Mouse (Mus musculus): Measurements from ENCODE around the gene Sufu.

Gene Sufu

DNA sequence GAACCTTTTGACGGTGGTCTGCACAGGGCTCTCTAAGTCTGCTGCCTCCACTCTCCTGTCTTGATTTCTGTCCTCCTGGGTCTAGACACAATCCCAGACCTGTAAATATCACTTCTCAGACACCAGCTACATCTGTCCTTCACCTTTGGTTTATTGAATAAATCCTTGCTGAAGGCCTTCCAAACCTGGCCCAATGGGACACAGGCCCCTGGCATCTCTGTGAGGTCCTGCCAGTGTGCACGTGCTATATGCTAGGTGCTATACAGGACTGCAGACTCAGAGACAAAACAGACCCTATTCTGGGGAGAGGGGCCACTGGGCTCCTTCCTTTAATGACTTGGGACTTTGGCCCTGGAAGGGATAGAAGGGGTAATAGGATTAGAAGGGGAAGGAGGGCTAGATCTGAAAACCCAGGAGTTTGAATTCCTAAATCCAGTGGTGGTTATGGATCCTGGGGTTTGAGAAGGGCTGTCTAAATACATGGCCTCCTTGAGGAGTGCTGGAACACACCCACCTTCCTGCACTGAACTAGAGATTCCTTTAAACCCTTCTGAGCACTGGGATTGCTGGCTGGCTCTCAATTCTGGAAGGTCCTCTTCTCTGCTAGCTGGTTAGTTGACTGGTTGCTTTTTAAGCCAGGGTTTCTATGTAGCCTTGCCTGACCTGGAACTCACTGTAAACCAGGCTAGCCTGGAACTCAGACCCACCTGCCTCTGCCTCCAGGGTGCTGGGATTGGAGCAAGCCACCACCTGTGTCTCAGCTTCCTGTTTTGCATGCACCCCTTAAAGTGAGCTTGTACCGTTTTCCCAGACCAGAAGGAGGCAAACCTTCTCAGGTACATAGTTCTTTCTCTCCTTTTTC is 120.2 kb downstream of the Sufu start:
- no peak for DNase-seq (ENCODE audit: low spot score)

DNA sequence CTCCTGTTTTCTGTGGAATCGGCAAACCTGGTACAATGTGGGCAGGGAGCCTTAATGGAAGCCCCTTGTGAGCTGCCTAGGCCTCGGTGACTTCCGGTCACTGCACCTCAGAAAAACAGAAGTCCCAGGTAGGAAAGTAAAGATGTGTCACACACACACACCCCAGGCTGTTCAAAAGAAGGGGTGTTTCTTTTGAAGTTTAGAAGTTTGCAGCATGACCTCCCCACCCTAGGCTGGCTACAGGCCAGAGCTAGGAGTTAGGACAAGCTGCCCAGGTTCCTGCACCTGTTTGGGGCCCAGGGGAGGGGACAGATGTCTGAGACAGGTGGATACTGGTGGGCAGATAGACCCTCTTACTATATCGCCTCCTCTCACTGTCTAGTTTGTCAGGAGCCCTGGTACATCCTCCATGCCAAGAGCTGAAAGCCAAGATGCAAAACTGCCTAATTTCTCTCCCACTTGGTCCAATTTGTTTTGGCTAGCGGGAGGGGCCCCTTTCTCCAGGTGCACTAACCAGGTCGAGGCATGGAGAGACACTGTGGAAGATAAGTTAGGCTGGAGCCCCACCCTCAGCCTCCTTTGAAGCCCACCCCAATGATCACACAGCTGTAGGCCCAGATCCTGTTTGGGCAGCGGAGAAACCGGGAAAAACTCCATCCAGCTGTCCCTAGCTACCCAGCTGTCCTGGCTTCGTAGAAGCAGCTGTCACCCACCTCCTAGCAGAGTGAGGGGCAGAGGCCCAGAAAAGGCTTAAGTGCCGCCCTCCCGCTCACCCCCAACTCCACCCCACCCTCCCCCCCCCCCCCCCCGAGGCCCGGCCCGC is 121.0 kb downstream of the Sufu start:
- no peak for DNase-seq (ENCODE audit: low spot score)

DNA sequence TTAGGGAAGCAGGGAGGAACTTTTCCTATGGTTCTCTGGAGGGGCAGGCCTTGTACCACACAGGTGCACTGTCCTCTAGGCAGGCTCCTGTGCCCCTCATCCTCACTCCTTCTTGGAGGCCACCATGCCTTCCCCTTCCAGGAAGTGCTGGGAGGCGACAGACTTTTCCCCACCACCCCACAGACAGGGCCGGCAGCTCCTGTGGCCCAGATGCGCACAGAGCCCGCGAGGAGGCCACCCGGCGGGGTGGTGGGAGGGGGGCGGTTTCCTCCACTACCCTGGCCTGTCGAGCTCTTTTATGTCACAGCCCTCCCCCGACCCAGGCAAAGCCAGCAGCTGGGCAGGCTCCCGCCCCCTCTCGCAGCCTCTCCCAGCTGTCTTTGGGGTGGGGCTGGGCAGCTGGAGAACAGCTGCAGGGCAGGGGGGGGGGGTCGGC is 121.7 kb downstream of the Sufu start:
- no peak for DNase-seq (ENCODE audit: low spot score)

DNA sequence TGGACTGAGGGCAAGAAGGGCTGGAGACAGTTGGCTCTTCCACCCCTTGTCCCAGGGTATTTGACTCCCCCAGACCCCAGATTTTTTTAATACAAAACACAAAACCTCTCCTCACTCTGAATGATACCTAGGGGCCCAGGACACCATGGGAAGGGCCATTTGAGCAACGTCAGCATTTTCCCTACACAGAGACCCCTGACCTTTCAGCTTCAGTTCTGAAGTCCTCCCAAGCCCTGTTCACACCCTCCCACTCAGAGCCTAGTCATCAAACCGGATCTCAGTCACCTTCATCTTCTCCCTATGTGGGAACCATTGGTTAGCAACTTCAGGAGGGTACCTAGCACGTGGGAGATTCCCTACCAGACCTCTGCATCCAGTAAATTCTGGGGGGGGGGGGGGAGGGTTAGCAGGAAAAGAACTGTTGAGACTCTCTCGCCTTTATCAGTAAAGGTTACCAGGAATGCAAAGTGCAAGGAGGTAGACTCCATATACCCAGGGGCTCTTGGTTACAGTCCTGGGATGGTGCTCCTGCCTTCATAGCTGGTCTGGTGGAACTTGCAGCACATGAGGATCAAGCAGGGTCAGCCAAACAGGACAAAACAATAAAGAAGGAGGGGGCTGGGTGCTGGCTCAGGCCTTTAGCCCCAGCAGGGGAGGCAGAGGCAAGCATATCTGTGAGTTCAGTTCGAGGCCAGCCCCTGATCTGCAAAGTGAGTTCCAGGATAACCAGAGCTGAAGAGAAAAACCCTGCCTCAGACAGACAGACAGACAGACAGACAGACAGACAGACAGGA is 122.3 kb downstream of the Sufu start:
- DNase-seq (ENCODE audit: low spot score) = no peak

DNA sequence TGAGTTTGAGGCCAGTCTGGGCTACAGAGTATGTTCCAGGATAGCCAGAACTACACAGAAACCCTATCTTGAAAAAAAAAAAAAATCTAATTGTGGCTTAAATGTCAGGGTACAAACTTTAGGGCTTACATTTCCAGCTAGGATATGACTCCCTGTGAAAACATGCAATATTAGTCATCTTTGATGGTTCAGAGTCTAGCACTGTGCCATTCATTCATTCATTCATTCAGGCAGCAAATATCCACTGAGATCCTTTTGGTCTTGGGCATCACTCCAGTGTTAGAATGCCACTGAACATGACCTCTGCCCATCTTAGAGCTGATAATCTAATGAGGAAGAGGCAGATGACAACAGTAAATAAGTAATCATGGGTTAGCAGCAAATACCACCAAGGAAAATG is 125.0 kb downstream of the Sufu start:
- no peak for DNase-seq (ENCODE audit: low spot score)

DNA sequence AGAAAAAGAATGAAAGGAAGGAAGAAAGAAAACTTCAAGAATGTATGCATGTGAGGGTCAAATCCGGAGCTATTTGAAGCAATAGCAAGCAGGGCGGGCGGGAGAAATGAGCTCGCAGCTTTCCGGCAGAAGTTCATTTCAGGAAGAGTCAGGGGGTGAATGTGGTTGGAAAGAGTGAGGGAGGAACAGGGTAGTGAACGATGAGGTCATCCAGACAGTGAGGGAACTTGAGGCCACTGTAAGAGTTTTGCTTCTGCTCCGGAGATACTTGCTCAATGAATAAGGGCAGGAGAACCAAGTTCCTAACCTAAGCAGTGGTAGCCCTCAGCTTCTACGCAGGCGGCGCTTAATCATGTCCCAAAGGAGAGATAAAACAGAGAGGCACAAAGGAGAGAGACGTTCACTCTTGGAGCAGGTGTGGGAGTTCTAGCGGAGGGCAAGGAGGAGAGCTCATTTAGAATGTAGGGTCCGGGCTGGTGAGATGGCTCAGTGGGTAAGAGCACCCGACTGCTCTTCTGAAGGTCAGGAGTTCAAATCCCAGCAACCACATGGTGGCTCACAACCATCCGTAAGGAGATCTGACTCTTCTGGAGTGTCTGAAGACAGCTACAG is 125.8 kb downstream of the Sufu start:
- no peak for DNase-seq (ENCODE audit: low spot score)

DNA sequence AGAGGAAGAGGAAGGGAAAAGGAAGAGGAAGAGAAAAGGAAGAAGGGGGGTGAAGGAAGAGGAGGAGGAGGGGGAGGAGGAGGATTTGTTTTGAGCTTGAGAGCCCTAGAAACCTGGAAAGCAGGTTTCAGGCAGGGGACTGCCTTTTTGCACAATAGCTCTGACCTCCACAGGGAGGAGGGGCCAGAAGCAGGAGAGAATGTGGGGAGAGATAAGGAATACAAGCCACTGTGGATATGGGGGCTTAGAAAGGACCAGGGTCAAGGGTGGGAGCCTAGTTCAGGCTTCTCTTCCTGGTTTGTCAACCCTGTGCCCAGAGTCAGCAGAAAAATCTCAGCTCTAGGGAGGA is 126.4 kb downstream of the Sufu start:
- DNase-seq (ENCODE audit: low spot score) = no peak

DNA sequence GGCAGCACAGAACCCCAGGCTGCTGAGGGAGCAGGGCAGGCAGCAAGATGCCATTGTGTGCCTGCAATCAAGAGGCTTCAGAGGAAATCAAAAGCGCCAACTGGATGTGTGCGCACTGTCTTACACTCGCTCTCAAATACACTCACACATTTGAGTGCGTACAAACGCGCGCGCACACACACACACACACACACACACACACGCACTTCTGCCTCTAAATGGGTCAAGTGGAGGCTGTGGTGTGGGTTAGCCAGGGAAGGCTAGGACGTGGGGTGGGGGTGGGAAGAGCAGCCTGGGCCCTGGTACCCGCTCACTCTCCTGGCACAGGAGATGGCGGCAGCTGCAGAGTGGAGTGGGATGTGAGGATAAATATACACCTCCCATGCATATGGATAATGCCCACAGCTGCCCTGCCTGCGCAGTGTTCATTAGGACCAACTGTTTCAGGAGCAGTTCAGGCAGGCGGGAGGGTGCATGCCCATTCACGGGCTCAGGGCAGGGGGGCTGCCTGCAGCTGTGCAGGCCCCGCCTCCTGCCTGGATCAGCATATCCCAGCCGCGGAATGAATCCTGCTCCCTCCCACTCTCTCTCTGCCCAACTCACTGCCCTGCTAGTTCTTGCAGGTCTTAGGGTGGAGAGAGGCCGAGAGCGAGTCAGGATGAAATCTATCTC is 126.9 kb downstream of the Sufu start:
- DNase-seq (ENCODE audit: low spot score) = no peak

DNA sequence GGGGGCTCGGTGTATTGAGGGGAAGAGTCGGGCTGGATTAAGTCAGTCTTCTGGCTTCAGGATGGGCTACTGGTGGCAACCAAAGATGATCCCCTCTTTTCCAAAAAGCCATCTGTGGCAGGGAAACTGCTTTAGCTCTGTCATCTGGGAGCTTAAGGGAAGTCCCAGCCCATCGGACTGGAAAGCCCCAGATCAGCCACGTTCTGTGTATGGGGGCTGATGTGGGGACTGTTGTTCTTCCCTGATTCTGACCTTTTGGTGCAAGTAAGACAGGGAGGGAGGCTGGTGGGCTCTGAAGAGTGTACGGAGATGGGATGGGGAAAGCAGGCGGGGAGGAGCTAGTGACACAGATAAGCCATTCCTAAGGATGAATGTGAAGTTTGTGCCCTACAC is 127.5 kb downstream of the Sufu start:
- no peak for DNase-seq (ENCODE audit: low spot score)

DNA sequence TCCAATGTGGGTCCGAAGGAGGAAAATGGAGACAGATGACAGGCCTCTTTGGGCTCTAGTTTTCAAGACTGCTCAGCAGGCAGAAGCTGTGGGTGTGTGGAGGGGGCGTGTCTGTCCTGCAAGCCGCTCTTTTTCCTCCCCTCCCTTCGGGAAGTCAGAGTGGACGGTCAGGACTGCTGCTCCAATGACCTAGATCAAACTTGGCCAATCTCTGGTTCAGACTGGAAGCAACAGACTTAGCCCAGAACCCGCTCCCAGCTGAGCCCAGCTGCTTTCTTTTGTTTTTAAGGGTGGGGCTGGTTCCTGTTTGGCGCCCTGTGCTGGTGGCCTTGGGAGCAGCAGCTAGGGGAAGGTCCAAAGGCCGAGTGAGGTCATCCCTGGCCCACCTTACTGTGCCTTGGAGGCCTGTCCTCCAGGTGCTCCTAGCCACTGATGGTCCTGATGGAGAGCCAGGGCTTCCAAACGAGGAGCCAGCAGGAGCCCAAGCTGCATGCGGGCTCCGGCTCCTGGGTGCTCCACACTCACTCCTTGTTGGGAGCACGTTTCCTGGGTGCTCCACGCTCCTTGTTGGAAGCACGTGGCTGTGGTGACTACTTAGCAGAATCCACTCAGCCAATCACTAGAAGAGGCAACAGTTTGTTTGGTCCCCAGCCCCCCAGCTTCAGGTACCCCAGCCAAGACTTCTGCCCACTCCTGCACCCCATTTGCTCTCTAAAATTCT is 128.1 kb downstream of the Sufu start:
- DNase-seq (ENCODE audit: low spot score) = no peak

DNA sequence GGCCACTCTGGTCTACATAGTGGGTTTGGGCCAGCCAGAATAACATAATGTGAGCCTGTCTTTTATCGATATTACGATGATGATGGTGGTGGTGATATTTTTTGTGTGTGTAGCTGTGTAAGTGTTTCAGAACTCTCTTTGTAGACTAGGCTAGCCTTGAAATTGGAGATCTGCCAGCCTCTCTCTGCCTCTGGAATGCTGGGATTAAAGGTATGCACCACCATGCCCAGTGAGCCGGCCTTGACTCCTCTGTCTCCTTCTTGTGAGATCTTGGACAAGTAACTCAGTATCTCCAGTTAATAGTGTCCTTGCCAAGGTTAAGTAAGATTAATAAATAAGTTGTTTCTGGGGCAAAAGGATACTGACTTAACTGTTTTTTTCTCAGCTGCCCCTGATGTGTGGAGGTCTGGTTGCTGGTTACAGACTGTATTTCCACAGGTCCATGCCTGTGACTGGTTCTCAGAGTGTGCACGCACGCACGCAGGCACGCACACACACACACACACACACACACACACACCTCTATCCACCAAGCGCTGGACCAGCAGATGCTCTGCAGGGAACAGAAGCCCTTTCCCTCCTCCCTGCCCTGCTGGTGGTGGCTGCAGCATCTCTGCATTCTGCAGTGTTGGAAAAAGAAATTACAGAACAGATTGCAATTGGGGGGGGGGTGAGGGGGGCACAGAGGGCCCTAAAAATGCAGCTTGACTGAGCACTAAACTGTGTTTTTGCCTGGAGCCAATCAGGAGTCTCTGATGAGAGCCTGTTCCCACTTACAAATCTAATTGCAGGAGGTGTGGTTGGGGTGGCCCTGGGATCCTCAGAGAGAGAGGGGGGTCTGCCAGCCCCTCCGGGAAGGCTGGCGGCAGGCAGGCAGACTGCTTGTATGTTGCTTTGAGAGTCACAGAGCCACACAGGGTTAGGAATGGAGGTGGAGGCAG is 129.3 kb downstream of the Sufu start:
- DNase-seq (ENCODE audit: low spot score) = no peak

DNA sequence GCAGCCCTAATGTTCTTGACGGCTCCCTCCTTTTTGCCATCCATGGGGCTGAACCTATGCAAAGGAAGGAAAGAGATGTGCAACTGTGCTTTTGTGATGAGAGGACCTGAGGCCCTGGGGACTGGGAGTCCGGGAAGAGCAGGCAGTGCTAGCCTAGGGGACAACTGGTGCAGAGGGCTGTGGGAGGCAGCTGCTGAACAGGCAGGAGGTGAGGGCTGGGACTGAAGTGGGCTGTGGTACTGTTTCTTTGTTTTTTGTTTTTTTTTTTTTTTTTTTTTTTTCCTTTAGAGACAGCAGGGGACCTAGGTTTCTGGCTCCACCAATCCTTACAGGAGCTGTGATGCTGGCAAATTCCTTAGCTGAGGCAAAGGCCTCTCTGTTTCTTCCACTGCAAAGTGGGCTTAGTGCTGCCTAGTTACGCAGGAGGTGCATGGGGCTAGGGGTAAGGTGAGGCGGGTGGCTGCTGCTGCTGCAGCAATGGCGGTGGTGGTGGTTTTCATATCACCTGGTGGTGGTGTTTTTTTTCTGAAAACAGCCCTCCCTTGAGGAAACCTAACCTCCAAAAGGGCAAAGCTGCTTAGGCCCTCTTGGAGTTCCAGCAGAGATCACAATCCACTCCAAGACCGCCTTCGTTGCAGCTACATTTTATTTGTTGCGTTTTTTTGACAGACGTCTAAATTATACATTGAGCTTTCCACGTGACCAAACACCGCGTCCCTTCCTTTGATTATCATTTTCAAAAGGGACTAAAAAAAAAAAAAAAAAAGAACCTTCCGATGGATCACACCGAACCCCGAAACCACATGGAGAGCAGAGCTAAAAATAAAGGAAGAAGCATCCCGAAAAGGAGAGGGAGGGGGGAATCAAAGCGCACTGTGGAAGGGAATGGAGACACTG is 131.2 kb downstream of the Sufu start:
- DNase-seq (ENCODE audit: low spot score) = no peak

DNA sequence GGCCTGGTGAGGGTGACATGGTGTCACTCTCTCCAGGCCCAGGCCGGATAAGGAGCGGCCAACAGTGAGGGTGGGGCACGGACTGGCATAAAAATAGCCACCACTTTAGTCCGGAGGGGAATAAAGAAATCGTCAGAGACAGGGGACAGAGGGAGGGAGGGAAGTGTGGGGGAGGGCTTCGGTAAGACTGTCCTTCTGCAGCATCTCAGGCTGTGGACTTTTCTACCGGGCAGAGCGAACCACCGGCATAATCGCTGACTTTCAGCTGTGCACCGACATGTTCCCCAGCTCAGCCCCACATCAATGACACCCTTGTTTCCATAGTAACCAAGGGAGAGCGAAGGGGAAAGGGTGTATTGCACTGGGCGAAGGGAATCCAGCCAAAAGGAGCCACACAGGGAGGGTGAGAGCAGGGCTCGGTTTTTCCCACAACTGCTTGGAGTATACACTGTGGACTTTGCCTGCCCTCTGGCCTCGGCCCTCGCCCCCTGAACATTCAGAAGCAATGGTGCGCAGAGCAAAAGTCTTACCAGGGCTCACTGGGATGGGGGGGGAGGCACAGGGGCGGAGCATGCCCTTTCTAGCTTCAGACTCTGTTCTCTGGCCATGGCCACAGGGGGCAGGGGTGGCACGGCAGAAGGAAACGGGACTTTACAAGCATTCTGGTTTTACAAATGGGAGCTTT is 132.0 kb downstream of the Sufu start:
- no peak for DNase-seq (ENCODE audit: low spot score)

DNA sequence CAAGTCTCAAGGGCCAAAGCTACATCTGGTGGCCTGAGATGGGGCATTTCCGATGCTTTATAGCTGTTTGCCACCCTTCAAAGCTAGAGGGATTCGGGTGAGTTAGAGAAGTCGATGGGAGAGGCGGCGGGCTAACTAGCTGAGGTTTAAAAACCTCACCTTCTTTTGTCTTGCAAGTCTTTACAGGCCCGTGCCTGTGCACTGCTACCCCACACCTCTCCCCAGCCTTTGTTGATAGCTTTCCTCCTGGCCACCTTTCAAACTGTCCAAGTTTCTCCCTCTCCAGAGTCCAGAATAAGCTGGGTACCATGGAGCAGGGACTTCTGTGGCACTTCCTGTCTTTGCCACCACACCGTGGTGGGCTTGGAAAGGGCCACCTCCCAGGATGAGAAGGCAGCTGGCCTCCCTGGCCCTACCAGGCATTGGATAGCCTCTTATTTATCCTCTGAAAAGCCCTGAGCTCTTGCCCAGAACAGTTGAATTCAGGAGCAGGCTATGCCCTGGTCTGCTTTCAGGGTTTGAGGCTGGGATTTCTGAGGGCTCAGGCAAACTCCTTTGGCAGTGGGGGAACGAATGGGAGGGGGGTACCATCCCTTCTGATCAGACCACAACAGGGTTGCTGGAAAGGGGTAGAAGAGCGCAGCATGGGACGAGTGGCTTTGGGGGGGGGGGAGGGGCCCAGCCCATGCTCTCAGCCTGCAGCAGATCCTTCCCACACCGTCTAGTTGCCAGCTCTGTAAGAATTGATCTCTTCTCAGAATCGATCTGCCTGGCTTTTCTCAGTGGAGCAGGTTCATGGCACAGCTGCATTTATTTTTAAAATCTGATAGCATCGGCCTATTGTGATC is 133.1 kb downstream of the Sufu start:
- DNase-seq (ENCODE audit: low spot score) = no peak

DNA sequence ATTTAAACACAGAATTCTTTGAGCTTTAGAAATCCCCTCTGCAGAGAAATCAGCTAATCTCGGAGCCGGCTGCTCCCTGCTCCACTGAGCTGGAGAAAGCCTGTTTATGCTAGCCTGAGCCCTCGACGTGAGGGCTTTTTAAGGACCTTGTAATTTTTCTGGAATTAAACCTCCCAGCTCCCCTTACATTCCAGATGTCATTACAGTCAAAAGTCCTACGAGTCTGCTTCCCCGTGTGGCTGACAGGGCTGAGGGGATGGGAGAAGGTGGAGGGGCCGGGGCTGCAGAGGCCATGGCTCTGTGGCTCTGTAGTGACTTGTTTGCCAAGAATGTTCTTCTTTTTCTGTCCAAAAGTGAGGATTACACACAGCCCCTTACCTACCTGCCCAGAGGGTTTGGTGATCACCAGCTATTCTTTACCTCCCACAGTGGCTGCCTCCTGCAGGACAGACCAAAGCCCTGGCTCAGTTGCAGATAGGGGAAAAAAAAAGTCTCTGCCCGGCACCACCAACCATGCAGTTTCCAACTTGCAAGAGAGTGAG is 133.8 kb downstream of the Sufu start:
- DNase-seq (ENCODE audit: low spot score) = no peak

DNA sequence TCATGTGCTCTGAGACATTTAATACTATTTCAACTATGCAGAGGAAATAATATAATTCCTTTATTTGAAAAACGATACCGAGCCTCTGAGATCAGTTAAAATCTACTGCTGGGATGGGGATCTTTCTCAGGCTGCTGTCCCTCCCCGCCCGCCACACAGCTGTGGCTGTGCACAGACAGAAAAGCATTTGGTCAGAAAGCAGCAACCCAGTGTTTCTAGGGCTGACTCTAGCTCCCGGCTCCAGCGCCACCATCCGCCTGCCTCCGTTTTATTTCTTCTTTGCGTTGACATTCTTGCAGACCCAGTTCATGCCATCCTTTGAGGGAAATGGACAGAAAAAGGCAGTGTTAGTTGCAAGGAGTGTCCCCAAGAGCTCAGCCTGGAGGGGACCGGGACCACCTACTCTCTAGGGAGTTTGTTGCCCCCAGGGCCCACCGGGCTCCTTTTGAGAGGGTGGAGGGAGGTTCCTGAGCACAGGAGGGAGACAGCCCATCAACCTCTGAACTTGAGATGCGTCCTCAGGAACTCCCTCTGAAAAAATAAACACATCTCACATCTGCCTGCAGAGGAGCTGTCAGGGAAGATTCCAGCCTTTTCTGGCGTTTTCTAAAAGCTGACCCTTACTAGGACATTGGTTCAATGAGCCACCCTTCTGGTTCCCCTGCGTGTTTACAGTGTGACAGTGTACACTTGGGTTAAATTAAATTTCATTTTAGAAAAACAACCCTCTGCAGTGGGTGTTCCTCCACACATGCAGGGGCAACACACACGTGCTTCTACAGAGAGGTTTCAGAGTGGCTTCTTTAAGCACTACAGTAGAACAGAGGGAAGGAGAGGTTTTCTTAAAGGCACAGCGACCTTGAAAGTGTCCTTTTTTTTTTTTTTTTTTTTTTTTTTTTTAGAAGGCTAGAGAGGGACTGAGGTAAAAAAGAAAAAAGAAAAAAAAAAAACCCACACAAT is 134.7 kb downstream of the Sufu start:
- DNase-seq (ENCODE audit: low spot score) = no peak

All from ovary, postnatal 10 days (tissue).